In the genomic region with DNA sequence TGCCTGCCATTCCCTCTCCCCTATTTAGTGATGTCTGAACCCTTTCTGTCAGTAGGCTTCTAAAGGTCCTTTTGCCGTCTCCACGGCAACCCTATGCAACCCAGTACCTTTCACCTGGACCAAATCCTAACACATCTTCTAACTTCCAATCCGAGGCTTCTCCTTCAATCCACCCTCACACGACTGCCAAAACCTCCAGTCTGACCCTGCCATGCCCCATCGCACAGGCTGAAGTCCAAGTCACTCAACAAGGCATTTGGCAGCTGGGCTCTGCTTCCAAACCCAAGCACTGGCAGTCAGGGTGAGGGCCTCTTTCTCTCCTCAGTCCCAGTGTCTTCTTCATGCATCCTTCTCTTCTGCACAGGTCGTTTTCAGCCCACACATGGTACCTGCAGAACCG, we compare ENCODE assay signal across 10 mouse cellular contexts.
DNase-seq lines count a peak whose midpoint lies in the region; ATAC-seq lines count a peak whose summit lies in the region.
"Had no signal": no experiment of that assay in that cellular context is flagged by ENCODE, and none has a peak within 500 bp of the region (broad histone marks: within the 10 kb centered on the region; RNA-seq: fewer than 3 reads in every experiment).

No protein-coding gene starts in this region.

- no peak for ATAC-seq in monocyte, adult 5-6 weeks (replicated peaks; ENCODE audit: insufficient number of reproducible peaks, low FRiP score, low TSS enrichment, poor library complexity, severe bottlenecking)
- ATAC-seq: forebrain, embryonic 15.5 days had no signal

- peak; percentile 30 for DNase-seq in gastrocnemius, adult 18-20 months (ENCODE audit: low spot score)
- DNase-seq in gastrocnemius, postnatal 4 days (ENCODE audit: low spot score in 2 of 2): no peak
- peak; percentile 17 for DNase-seq in ovary, postnatal 36 days (ENCODE audit: low spot score)
- DNase-seq in ovary, adult 18-20 months (ENCODE audit: low spot score): no peak
- DNase-seq in kidney, adult 18-20 months: peak; percentile 82
- no peak for DNase-seq in frontal cortex, postnatal 14 days (ENCODE audit: low spot score in 2 of 2)
- DNase-seq in spleen, adult 12 weeks (ENCODE audit: low spot score): no peak
- DNase-seq: lung, embryonic 14.5 days had no signal

Comparison
In these comparisons a context has a peak if more than half of its experiments do, and no peak if none do; other contexts are left out.
1. DNase-seq: peak in gastrocnemius, adult 18-20 months (single experiment), ovary, postnatal 36 days (single experiment) and kidney, adult 18-20 months (single experiment); none in gastrocnemius, postnatal 4 days (0 of 2), ovary, adult 18-20 months (single experiment), frontal cortex, postnatal 14 days (0 of 2) and spleen, adult 12 weeks (single experiment).